Mouse (Mus musculus) kidney, postnatal 4 days (tissue): Measurements from ENCODE around the gene Urad.

Experiments
- DNase-seq, 2 experiments: peaks; one replicate each; pipeline ENCODE4 v3.0.0; 2021; ENCODE audit warnings: mixed read lengths in 2 of 2

Urad gene

GRCm38 (mm10) chr5:147322183-147322582 lies at the start of gene Urad:
Urad (minus strand) TSS chr5:147322440.
- no peak for DNase-seq

- no peak for DNase-seq
Measured at GRCm38 (mm10) chr5:147370276-147370675, 48.0 kb upstream of the Urad start.

- DNase-seq = no peak
Measured at GRCm38 (mm10) chr5:147368221-147368620, 46.0 kb upstream of the Urad start.

GRCm38 (mm10) chr5:147365995-147366765 lies 43.9 kb upstream of the Urad start:
- peak in 1 of 2 experiments; percentile 11 for DNase-seq

- DNase-seq = no peak
Measured at GRCm38 (mm10) chr5:147363054-147363453, 40.8 kb upstream of the Urad start.

GRCm38 (mm10) chr5:147358481-147358880 lies 36.2 kb upstream of the Urad start:
- no peak for DNase-seq

GRCm38 (mm10) chr5:147357536-147357935 lies 35.3 kb upstream of the Urad start:
- DNase-seq = peak; percentile 21 to 24

GRCm38 (mm10) chr5:147356260-147357055 lies 34.2 kb upstream of the Urad start:
- no peak for DNase-seq

- no peak for DNase-seq
Measured at GRCm38 (mm10) chr5:147355788-147356187, 33.5 kb upstream of the Urad start.

GRCm38 (mm10) chr5:147354985-147355384 lies 32.7 kb upstream of the Urad start:
- no peak for DNase-seq

- DNase-seq = no peak
Measured at GRCm38 (mm10) chr5:147354161-147354780, 32.0 kb upstream of the Urad start.

- DNase-seq = no peak
Measured at GRCm38 (mm10) chr5:147351931-147352330, 29.7 kb upstream of the Urad start.

- no peak for DNase-seq
Measured at GRCm38 (mm10) chr5:147345981-147346380, 23.7 kb upstream of the Urad start.

GRCm38 (mm10) chr5:147343904-147344303 lies 21.7 kb upstream of the Urad start:
- DNase-seq = no peak

- DNase-seq = no peak
Measured at GRCm38 (mm10) chr5:147342901-147343300, 20.7 kb upstream of the Urad start.

GRCm38 (mm10) chr5:147340741-147341414 lies 18.6 kb upstream of the Urad start:
- peak in 1 of 2 experiments; percentile 43 for DNase-seq

GRCm38 (mm10) chr5:147339560-147339959 lies 17.3 kb upstream of the Urad start:
- DNase-seq = no peak

- DNase-seq = no peak
Measured at GRCm38 (mm10) chr5:147338967-147339366, 16.7 kb upstream of the Urad start.

GRCm38 (mm10) chr5:147332711-147333110 lies 10.5 kb upstream of the Urad start:
- DNase-seq = peak in 1 of 2 experiments; percentile 35

GRCm38 (mm10) chr5:147331547-147331946 lies 9.3 kb upstream of the Urad start:
- peak; percentile 73 to 75 for DNase-seq

- DNase-seq = no peak
Measured at GRCm38 (mm10) chr5:147329946-147330345, 7.7 kb upstream of the Urad start.

GRCm38 (mm10) chr5:147327636-147328035 lies 5.4 kb upstream of the Urad start:
- no peak for DNase-seq

GRCm38 (mm10) chr5:147325931-147326330 lies 3.7 kb upstream of the Urad start:
- DNase-seq = no peak
